Mouse (Mus musculus) neural tube, embryonic 11.5 days (tissue): Measurements from ENCODE around the gene Lyst. TPM values are rescaled to one million over a fixed set of nuclear protein-coding genes. Genes with fewer than 3 reads are reported as not detected.

Source experiments
- ATAC-seq: fragments of 200-750 bp; cut with Nextera tagmentation; 2 replicates; pipeline ENCODE4 v1.8.0; 2017; ENCODE audit warnings: moderate number of reproducible peaks, mild to moderate bottlenecking, moderate TSS enrichment, moderate library complexity; ENCODE audit not compliant: insufficient read depth, low FRiP score, low TSS enrichment
- DNase-seq: peaks from one replicate; pipeline ENCODE4 v3.0.0-alpha.2; 2015; ENCODE audit warnings: low spot score
- H3K27ac ChIP-seq: fragments of 300-500 bp; sonication (generic); 2 replicates; pipeline ENCODE4 v1.5.1; 2014; ENCODE audit warnings: low read depth, mild to moderate bottlenecking, low read length
- H3K27me3 ChIP-seq: fragments of 300-500 bp; sonication (generic); 2 replicates; pipeline ENCODE4 v1.6.1; 2014; ENCODE audit warnings: mild to moderate bottlenecking, low read length, mixed read lengths; ENCODE audit not compliant: control insufficient read depth, insufficient read depth
- H3K36me3 ChIP-seq: fragments of 300-500 bp; sonication (generic); 2 replicates; pipeline ENCODE4 v1.6.1; 2014; ENCODE audit warnings: mild to moderate bottlenecking, low read length, moderate library complexity, mixed read lengths; ENCODE audit not compliant: control insufficient read depth, insufficient read depth
- H3K4me1 ChIP-seq: fragments of 300-500 bp; sonication (generic); 2 replicates; pipeline ENCODE4 v1.6.1; 2014; ENCODE audit warnings: low read length, mixed read lengths; ENCODE audit not compliant: control insufficient read depth, insufficient read depth
- H3K4me2 ChIP-seq: fragments of 300-500 bp; sonication (generic); 2 replicates; pipeline ENCODE4 v1.6.1; 2014; ENCODE audit warnings: low read depth, mild to moderate bottlenecking, moderate library complexity
- H3K4me3 ChIP-seq: fragments of 300-500 bp; sonication (generic); 2 replicates; pipeline ENCODE4 v1.5.1; 2014; ENCODE audit warnings: low read depth, low read length
- H3K9ac ChIP-seq: fragments of 300-500 bp; sonication (generic); 2 replicates; pipeline ENCODE4 v1.6.1; 2014; ENCODE audit warnings: mild to moderate bottlenecking, low read length
- H3K9me3 ChIP-seq: fragments of 300-500 bp; sonication (generic); 2 replicates; pipeline ENCODE4 v1.6.1; 2016; ENCODE audit warnings: low read length; ENCODE audit not compliant: control insufficient read depth
- WGBS: fragments of 180-500 bp; shearing (Covaris S2); extraction: QIAGEN DNeasy Blood & Tissue Kit; methylation state at CpG from one replicate; pipeline ENCODE4 v1.1.7; 2014; 5-methylcytosine and 5-hydroxymethylcytosine counted together
- polyA plus RNA-seq: library from polyadenylated mRNA; unstranded; fragments of >200 nt; fragmentation: Nextera tagmentation; extraction: Ambion mirVana; gene quantifications from 2 replicates; pipeline ENCODE4 v1.2.1, GENCODE M21; 2014

The Lyst gene
- polyA plus RNA-seq, 1 experiment from 2014 or later = 2.6 TPM

DNA sequence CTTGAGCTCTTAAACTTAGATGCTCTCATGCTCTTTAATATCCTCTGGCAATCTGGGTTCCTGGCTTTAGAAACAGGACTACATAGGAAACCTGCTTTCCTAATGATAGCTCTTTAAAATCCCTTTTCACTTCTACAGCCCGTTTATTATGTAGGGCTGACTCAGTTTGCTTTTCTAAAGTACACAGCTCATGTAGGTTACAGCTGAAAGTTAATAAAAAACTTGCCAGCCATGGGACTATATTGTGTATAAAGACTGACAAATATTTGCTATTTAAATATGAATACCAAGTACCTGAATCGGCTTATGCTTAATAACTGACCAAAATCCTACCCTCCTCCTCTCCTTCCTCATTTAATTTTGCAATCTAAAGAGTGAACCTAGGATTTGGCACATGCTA is 6.7 kb upstream of the Lyst start:
- WGBS = 80% methylated on average over 2 of the region's 2 CpGs
- H3K4me2 ChIP-seq = no peak overlapping the region
- H3K4me1 ChIP-seq = no peaks in the 10 kb centered on the region
- no peak for ATAC-seq
- H3K9ac ChIP-seq = no peak overlapping the region
- H3K9me3 ChIP-seq = no peaks in the 10 kb centered on the region
- no peaks in the 10 kb centered on the region for H3K27me3 ChIP-seq
- no peak overlapping the region for H3K4me3 ChIP-seq
- H3K27ac ChIP-seq = no peak overlapping the region
- no peaks in the 10 kb centered on the region for H3K36me3 ChIP-seq
- DNase-seq = no peak

- Histone ChIP-seq H3K27ac (no peak overlapping the region), H3K36me3 (no peaks in the 10 kb centered on the region), H3K4me2 (no peak overlapping the region), H3K4me3 (no peak overlapping the region), H3K27me3 (no peaks in the 10 kb centered on the region), H3K4me1 (peaks cover 5% of the 10 kb centered on the region; the same call in 1 of the 2 replicates), H3K9me3 (no peaks in the 10 kb centered on the region), H3K9ac (no peak overlapping the region)
- no peak for ATAC-seq
- WGBS = 84% methylated on average over 1 of the region's 1 CpGs
- no peak for DNase-seq
Measured at GRCm38 (mm10) chr13:13587653-13588184, 2.5 kb upstream of the Lyst start.

DNA sequence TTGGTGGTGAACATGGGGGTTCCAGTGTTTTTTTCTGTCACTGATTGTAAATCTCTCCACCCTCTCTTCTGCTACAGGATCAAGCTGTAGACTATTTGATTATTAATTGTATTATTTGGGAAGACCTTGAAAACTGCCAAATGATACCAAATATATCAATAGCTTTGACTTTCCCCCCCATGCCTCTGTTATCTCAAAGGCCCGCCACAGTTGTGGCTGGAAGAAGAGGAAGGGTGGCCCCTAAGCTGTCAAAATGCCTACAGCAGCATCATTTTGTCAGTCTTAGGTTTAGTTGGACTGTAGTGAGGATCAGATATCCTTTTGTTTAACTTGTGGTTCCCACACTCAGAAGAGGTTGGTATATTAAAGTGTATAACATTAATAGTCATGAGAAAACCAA is 1.7 kb upstream of the Lyst start:
- H3K4me3 ChIP-seq = no peak overlapping the region
- H3K4me1 ChIP-seq = peaks cover 5% of the 10 kb centered on the region; the same call in 1 of the 2 replicates
- no peak for ATAC-seq
- H3K9ac ChIP-seq = no peak overlapping the region
- H3K36me3 ChIP-seq = no peaks in the 10 kb centered on the region
- H3K4me2 ChIP-seq = no peak overlapping the region
- H3K9me3 ChIP-seq = no peaks in the 10 kb centered on the region
- H3K27ac ChIP-seq = no peak overlapping the region
- DNase-seq = no peak
- WGBS = 86% methylated on average over 1 of the region's 1 CpGs
- H3K27me3 ChIP-seq = no peaks in the 10 kb centered on the region

DNA sequence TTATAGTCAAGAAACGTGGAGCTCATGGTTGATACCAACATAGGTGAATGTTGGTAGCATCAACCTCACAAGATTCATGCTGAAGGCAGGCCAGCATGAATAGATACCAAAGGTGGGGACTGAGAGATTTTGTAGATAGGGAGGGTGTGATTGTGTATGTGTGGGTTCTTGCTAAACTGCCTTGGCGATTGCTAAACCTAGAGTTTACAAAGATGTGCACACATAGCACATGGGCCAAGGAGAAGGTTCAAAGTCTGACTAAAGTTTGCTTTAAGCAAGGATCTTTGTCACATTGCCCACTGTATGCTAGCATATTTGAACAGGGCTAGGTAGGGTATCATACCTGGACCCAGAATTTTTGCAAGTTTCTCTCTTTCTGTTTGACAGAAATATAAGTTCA is 1.2 kb upstream of the Lyst start:
- Histone ChIP-seq H3K36me3 (no peaks in the 10 kb centered on the region), H3K9me3 (no peaks in the 10 kb centered on the region), H3K27me3 (no peaks in the 10 kb centered on the region), H3K4me3 (no peak overlapping the region), H3K9ac (no peak overlapping the region), H3K4me2 (no peak overlapping the region), H3K4me1 (peaks cover 5% of the 10 kb centered on the region; the same call in 1 of the 2 replicates), H3K27ac (no peak overlapping the region)
- DNase-seq (no peak), ATAC-seq (no peak)
- 92% methylated on average over 2 of the region's 2 CpGs for WGBS

DNA sequence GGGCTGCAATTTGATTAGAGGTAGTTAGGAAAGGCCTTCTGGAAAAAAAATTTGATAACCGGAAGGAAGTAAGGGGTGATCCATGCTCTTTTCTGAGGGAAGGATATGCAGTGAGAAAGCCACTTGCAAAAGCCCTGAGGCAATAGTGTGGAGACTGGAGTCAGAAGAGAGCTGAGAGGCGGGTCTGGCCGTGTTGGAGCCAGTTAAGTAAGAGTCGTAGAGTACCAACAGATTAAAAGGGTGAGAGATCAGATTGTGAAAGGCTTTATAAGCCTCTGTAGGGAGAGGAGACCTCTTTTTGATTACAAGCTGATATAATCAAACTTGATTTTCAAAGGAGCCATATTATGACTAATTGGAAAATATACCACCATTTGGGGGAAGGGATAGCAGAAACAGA is 1.7 kb downstream of the Lyst start:
- H3K27ac ChIP-seq = no peak overlapping the region
- no peak for ATAC-seq
- no peak for DNase-seq
- WGBS = 66% methylated on average over 4 of the region's 4 CpGs
- no peak overlapping the region for H3K9ac ChIP-seq
- no peaks in the 10 kb centered on the region for H3K36me3 ChIP-seq
- peaks cover 5% of the 10 kb centered on the region; the same call in 1 of the 2 replicates for H3K4me1 ChIP-seq
- no peak overlapping the region for H3K4me2 ChIP-seq
- no peak overlapping the region for H3K4me3 ChIP-seq
- no peaks in the 10 kb centered on the region for H3K9me3 ChIP-seq
- H3K27me3 ChIP-seq = no peaks in the 10 kb centered on the region

- WGBS = 94% methylated on average over 7 of the region's 7 CpGs
- H3K4me1 ChIP-seq = no peaks in the 10 kb centered on the region
- H3K27me3 ChIP-seq = no peaks in the 10 kb centered on the region
- H3K4me3 ChIP-seq = no peak overlapping the region
- ATAC-seq (no peak), DNase-seq (no peak)
- no peak overlapping the region for H3K9ac ChIP-seq
- H3K27ac ChIP-seq = no peak overlapping the region
- no peaks in the 10 kb centered on the region for H3K36me3 ChIP-seq
- H3K9me3 ChIP-seq = no peaks in the 10 kb centered on the region
- H3K4me2 ChIP-seq = no peak overlapping the region
Measured at GRCm38 (mm10) chr13:13596424-13597044, 6.3 kb downstream of the Lyst start.

GRCm38 (mm10) chr13:13597896-13598295 is 7.7 kb downstream of the Lyst start:
- Histone ChIP-seq H3K27ac (no peak overlapping the region), H3K4me1 (no peaks in the 10 kb centered on the region), H3K4me2 (no peak overlapping the region), H3K9me3 (no peaks in the 10 kb centered on the region), H3K4me3 (no peak overlapping the region), H3K27me3 (no peaks in the 10 kb centered on the region), H3K36me3 (no peaks in the 10 kb centered on the region), H3K9ac (no peak overlapping the region)
- DNase-seq (no peak), ATAC-seq (no peak)
- 90% methylated on average over 2 of the region's 2 CpGs for WGBS

DNA sequence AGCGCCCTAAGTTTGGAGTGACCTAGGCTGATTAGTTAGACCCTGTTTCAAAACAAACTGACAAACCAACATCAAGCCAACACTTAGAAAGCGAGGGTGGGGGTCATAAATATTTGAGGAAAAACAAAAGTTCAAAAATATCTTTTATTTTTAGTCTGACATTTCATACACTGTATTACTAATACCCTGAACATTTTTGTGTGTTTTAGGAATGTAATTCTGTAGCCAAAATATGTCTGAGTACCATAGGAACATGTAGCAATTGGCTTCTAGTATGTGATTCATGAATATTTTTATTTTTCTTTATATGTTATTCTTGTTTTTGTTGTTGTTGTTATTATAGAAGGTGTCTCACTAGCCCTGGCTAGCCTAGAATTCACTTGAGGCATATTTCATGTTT is 11.2 kb downstream of the Lyst start:
- Histone ChIP-seq H3K27ac (no peak overlapping the region), H3K36me3 (no peaks in the 10 kb centered on the region), H3K27me3 (no peaks in the 10 kb centered on the region), H3K9ac (no peak overlapping the region), H3K4me1 (no peaks in the 10 kb centered on the region), H3K9me3 (no peaks in the 10 kb centered on the region), H3K4me3 (no peak overlapping the region), H3K4me2 (no peak overlapping the region)
- DNase-seq (no peak), ATAC-seq (no peak)
- 92% methylated on average over 2 of the region's 2 CpGs for WGBS

GRCm38 (mm10) chr13:13606149-13606548 is 16.0 kb downstream of the Lyst start:
- Histone ChIP-seq H3K27ac (no peak overlapping the region), H3K27me3 (no peaks in the 10 kb centered on the region), H3K9ac (no peak overlapping the region), H3K4me2 (no peak overlapping the region), H3K4me1 (no peaks in the 10 kb centered on the region), H3K9me3 (no peaks in the 10 kb centered on the region), H3K36me3 (no peaks in the 10 kb centered on the region), H3K4me3 (no peak overlapping the region)
- DNase-seq = no peak
- ATAC-seq = no peak
